Mouse (Mus musculus) ES-E14 (cell line): ENCODE data around the gene Osbpl9.

Experiments
- CHD2 ChIP-seq: IDR thresholded peaks from 2 replicates; pipeline ENCODE4 v1.6.1; 2014; ENCODE audit warnings: mild to moderate bottlenecking, low read depth, low read length, inconsistent platforms
- HCFC1 ChIP-seq: IDR thresholded peaks from 2 replicates; pipeline ENCODE4 v1.6.1; 2012; ENCODE audit warnings: low read length, inconsistent platforms, borderline replicate concordance; ENCODE audit not compliant: insufficient read depth
- MAFK ChIP-seq: IDR thresholded peaks from 2 replicates; pipeline ENCODE4 v1.6.1; 2014; ENCODE audit warnings: mild to moderate bottlenecking, low read depth, low read length, inconsistent platforms; ENCODE audit not compliant: insufficient read depth
- ZC3H11A ChIP-seq: IDR thresholded peaks from 2 replicates; pipeline ENCODE4 v1.6.1; 2012; ENCODE audit warnings: low read depth, mild to moderate bottlenecking, inconsistent platforms, low read length, borderline replicate concordance
- ZNF384 ChIP-seq: IDR thresholded peaks from 2 replicates; pipeline ENCODE4 v1.6.1; 2012; ENCODE audit warnings: low read depth, low read length, inconsistent platforms

DNA sequence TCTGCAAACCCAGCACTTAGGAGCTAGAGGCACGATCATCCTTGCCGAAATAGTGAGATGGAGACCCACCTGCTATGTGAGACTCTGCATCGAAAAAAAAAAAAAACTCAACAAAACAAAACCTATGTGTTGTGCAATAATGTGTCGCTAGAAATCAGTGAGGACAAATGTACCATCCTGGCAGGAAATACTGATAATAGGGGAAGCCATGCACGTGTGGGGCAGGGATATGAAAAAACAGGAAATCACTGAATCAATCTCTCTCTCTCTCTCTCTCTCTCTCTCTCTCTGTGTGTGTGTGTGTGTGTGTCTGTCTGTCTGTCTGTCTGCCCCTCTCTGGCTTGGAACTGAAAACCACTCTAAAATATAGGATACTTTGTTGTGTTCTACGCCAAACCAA lies 81.3 kb downstream of the Osbpl9 start:
- no peak for TF ChIP-seq CHD2
- TF ChIP-seq HCFC1, result no peak
- no peak for TF ChIP-seq ZNF384
- TF ChIP-seq MAFK, result no peak
- TF ChIP-seq ZC3H11A, result no peak
